Comparison of ENCODE assay signal across 8 mouse cellular contexts in genomic region chr6:56901824-56902386, GRCm38 (mm10). TPM values are rescaled to one million over a fixed set of nuclear protein-coding genes. Genes with fewer than 3 reads are reported as not detected.
DNase-seq lines count a peak whose midpoint lies in the region; ATAC-seq and TF ChIP-seq lines count a peak whose summit lies in the region.

No protein-coding gene starts in this region.

- intact Hi-C loops in gastrocnemius, postnatal 14 days (cut with DNase I; ENCODE audit: low total_unique reads) = loop anchor here (10.0 kb wide), 1 partner anchor 47 kb away; no protein-coding TSS in a partner anchor

- TF ChIP-seq CTCF in bone marrow, adult 2 months (IDR thresholded peaks at IDR 0.05; ENCODE audit: control insufficient read depth, insufficient read depth, low read length) = no peak
- no peak for TF ChIP-seq CTCF in lung, embryonic 14.5 days (IDR thresholded peaks at IDR 0.05; ENCODE audit: low read depth)
- no peak for TF ChIP-seq CTCF in small intestine, adult 2 months (IDR thresholded peaks at IDR 0.05; ENCODE audit: extremely low read depth, insufficient read length, insufficient replicate concordance, low read depth, low read length)

- peaks cover 5% of the 10 kb centered on the region for H3K4me1 ChIP-seq in midbrain, embryonic 11.5 days (ENCODE audit: control insufficient read depth, insufficient read depth, low read length)
- H3K4me1 ChIP-seq in midbrain, embryonic 10.5 days = peaks cover 19% of the 10 kb centered on the region
- peaks cover 3% of the 10 kb centered on the region for H3K4me1 ChIP-seq in bone marrow, adult 2 months (ENCODE audit: control insufficient read depth, insufficient read depth, low read length)
- H3K4me1 ChIP-seq in lung, embryonic 14.5 days (ENCODE audit: insufficient read depth) = peaks cover 6% of the 10 kb centered on the region
- H3K4me1 ChIP-seq in small intestine, adult 2 months (ENCODE audit: control insufficient read depth, insufficient read depth, insufficient read length, low read length) = peaks cover 12% of the 10 kb centered on the region

- 34% methylated on average over 12 of the region's 12 CpGs for WGBS in midbrain, embryonic 11.5 days
- 30% methylated on average over 12 of the region's 12 CpGs for WGBS in midbrain, embryonic 10.5 days
- 2% methylated on average over 12 of the region's 12 CpGs for WGBS in bone marrow, adult 2 months
- 29% methylated on average over 12 of the region's 12 CpGs for WGBS in lung, embryonic 14.5 days
- 8% methylated on average over 12 of the region's 12 CpGs for WGBS in small intestine, adult 2 months

- DNase-seq in midbrain, embryonic 11.5 days (ENCODE audit: low spot score, missing footprints) = peak; percentile 72
- no peak for DNase-seq in midbrain, embryonic 10.5 days (ENCODE audit: low spot score)
- DNase-seq in gastrocnemius, postnatal 14 days = peak; percentile 17
- DNase-seq in kidney, adult 18-20 months = peak; percentile 77
- peak; percentile 74 for DNase-seq in lung, embryonic 14.5 days
- DNase-seq in retina, embryonic 14.5 days (ENCODE audit: low spot score) = no peak

- H3K4me2 ChIP-seq in midbrain, embryonic 11.5 days = 0 out of 2 replicates have a peak overlapping the region, but pooled peaks have one; percentile 6
- peak overlapping the region; percentile 46 for H3K4me2 ChIP-seq in lung, embryonic 14.5 days

- ATAC-seq in midbrain, embryonic 11.5 days (ENCODE audit: low FRiP score) = no peak
- peak; percentile 90 for ATAC-seq in lung, embryonic 14.5 days (ENCODE audit: insufficient read depth)

- H3K4me3 ChIP-seq in midbrain, embryonic 11.5 days (ENCODE audit: low read depth, low read length) = no peak overlapping the region
- no peak overlapping the region for H3K4me3 ChIP-seq in midbrain, embryonic 10.5 days
- H3K4me3 ChIP-seq in bone marrow, adult 2 months (replicated peaks; ENCODE audit: control insufficient read depth, low read depth, low read length) = peak overlapping the region; percentile 64
- H3K4me3 ChIP-seq in lung, embryonic 14.5 days (ENCODE audit: low read depth, low read length) = peak overlapping the region; percentile 19
- H3K4me3 ChIP-seq in small intestine, adult 2 months (ENCODE audit: low read depth, low read length) = peak overlapping the region; percentile 33

- H3K27me3 ChIP-seq in midbrain, embryonic 11.5 days (ENCODE audit: control insufficient read depth, insufficient read depth, low read length) = no peaks in the 10 kb centered on the region
- no peaks in the 10 kb centered on the region for H3K27me3 ChIP-seq in midbrain, embryonic 10.5 days (ENCODE audit: low read depth, poor library complexity, severe bottlenecking)
- no peaks in the 10 kb centered on the region for H3K27me3 ChIP-seq in lung, embryonic 14.5 days (ENCODE audit: insufficient read depth, low read length)
- no peaks in the 10 kb centered on the region for H3K27me3 ChIP-seq in small intestine, adult 2 months (ENCODE audit: control insufficient read depth, insufficient read depth, low read length)

- TF ChIP-seq POLR2A in bone marrow, adult 2 months (IDR thresholded peaks at IDR 0.05; ENCODE audit: borderline replicate concordance, control insufficient read depth, low read depth, low read length) = peak; percentile 35; the same call in 1 of the 2 replicates
- peak; percentile 20; the same call in 1 of the 2 replicates for TF ChIP-seq POLR2A in small intestine, adult 2 months (IDR thresholded peaks at IDR 0.05; ENCODE audit: low read depth, low read length)

- H3K9me3 ChIP-seq in midbrain, embryonic 11.5 days (ENCODE audit: control insufficient read depth, low read length) = no peaks in the 10 kb centered on the region
- no peaks in the 10 kb centered on the region for H3K9me3 ChIP-seq in midbrain, embryonic 10.5 days (replicated peaks)
- no peaks in the 10 kb centered on the region for H3K9me3 ChIP-seq in lung, embryonic 14.5 days (ENCODE audit: low read depth, low read length)

- no peak overlapping the region for H3K27ac ChIP-seq in midbrain, embryonic 11.5 days (ENCODE audit: low read depth, low read length)
- no peak overlapping the region for H3K27ac ChIP-seq in midbrain, embryonic 10.5 days (replicated peaks)
- H3K27ac ChIP-seq in bone marrow, adult 2 months (ENCODE audit: control insufficient read depth, insufficient read depth, low read depth, low read length, poor library complexity) = peak overlapping the region; percentile 81
- H3K27ac ChIP-seq in lung, embryonic 14.5 days (ENCODE audit: low read depth) = peak overlapping the region; percentile 58
- H3K27ac ChIP-seq in small intestine, adult 2 months (ENCODE audit: insufficient read depth, low read depth, low read length) = peak overlapping the region; percentile 79

- no peak overlapping the region for H3K9ac ChIP-seq in midbrain, embryonic 11.5 days (ENCODE audit: low read length)
- no peak overlapping the region for H3K9ac ChIP-seq in lung, embryonic 14.5 days

- no peaks in the 10 kb centered on the region for H3K36me3 ChIP-seq in midbrain, embryonic 11.5 days (ENCODE audit: control insufficient read depth, insufficient read depth, low read length)
- no peaks in the 10 kb centered on the region for H3K36me3 ChIP-seq in midbrain, embryonic 10.5 days
- H3K36me3 ChIP-seq in lung, embryonic 14.5 days (ENCODE audit: insufficient read depth) = no peaks in the 10 kb centered on the region
- 0 out of 2 replicates have a peak, but pooled peaks cover 2% of the 10 kb centered on the region for H3K36me3 ChIP-seq in small intestine, adult 2 months (ENCODE audit: control insufficient read depth, insufficient read depth, low read length)

RNA-seq across cellular contexts. Expression of gene Nt5c3, which starts 21.8 kb away (rescaled TPM):
- polyA plus RNA-seq in midbrain, embryonic 11.5 days (2014; fragmentation: Nextera tagmentation; extraction: Ambion mirVana) = 91.1 and 103 TPM in 2 replicates
- 67.5 and 71.8 TPM in 2 replicates for polyA plus RNA-seq in midbrain, embryonic 10.5 days (2016; fragmentation: Nextera tagmentation; extraction: Ambion mirVana)
- 188 and 205 TPM in 2 replicates for polyA plus RNA-seq in bone marrow, adult 2 months (2011; ENCODE audit: insufficient read depth, insufficient read length, low replicate concordance, missing spikeins)
- total RNA-seq in gastrocnemius, postnatal 14 days (2021) = 10 to 100 TPM; 53.9 to 58.8 TPM
- 60.7 and 63.3 TPM in 2 replicates for polyA plus RNA-seq in lung, embryonic 14.5 days (2014; fragmentation: Nextera tagmentation; extraction: Ambion mirVana)
- 2.3 and 3.6 TPM in 2 replicates for polyA plus RNA-seq in small intestine, adult 2 months (2012; rRNA removed)

RNA-seq across cellular contexts. Expression of gene Vmn1r4, which starts 21.9 kb away (rescaled TPM):
- 0.51 and 0.61 TPM in 2 replicates for polyA plus RNA-seq in midbrain, embryonic 11.5 days (2014; fragmentation: Nextera tagmentation; extraction: Ambion mirVana)
- polyA plus RNA-seq in midbrain, embryonic 10.5 days (2016; fragmentation: Nextera tagmentation; extraction: Ambion mirVana) = 0.37 and 0.43 TPM in 2 replicates
- polyA plus RNA-seq in bone marrow, adult 2 months (2011; ENCODE audit: insufficient read depth, insufficient read length, low replicate concordance, missing spikeins) = 0.63 TPM in 1 of 2 replicates, not detected in the other
- total RNA-seq in gastrocnemius, postnatal 14 days (2021) = under 1 TPM; 0.10 to 0.18 TPM
- 0.12 and 0.20 TPM in 2 replicates for polyA plus RNA-seq in lung, embryonic 14.5 days (2014; fragmentation: Nextera tagmentation; extraction: Ambion mirVana)
- not detected in 2 replicates for polyA plus RNA-seq in small intestine, adult 2 months (2012; rRNA removed)

Comparison
In these comparisons a context has a peak if more than half of its experiments do, and no peak if none do; other contexts are left out.
1. DNase-seq: peak in midbrain, embryonic 11.5 days (single experiment), gastrocnemius, postnatal 14 days (single experiment), kidney, adult 18-20 months (single experiment) and lung, embryonic 14.5 days (single experiment); none in midbrain, embryonic 10.5 days (single experiment) and retina, embryonic 14.5 days (single experiment).
2. H3K27ac ChIP-seq: peak in bone marrow, adult 2 months (single experiment), lung, embryonic 14.5 days (single experiment) and small intestine, adult 2 months (single experiment); none in midbrain, embryonic 11.5 days (single experiment) and midbrain, embryonic 10.5 days (single experiment).
3. H3K4me3 ChIP-seq: peak in bone marrow, adult 2 months (single experiment), lung, embryonic 14.5 days (single experiment) and small intestine, adult 2 months (single experiment); none in midbrain, embryonic 11.5 days (single experiment) and midbrain, embryonic 10.5 days (single experiment).
4. RNA of gene Nt5c3, which starts 21.8 kb away (polyA plus RNA-seq): 188 to 205 TPM in bone marrow, adult 2 months, 91.1 to 103 TPM in midbrain, embryonic 11.5 days, 67.5 to 71.8 TPM in midbrain, embryonic 10.5 days and 60.7 to 63.3 TPM in lung, embryonic 14.5 days; 2.3 to 3.6 TPM in small intestine, adult 2 months; every median in the first group is over 10 times any median in the second.